Mouse (Mus musculus): ENCODE measurements around the gene Fktn.

DNA sequence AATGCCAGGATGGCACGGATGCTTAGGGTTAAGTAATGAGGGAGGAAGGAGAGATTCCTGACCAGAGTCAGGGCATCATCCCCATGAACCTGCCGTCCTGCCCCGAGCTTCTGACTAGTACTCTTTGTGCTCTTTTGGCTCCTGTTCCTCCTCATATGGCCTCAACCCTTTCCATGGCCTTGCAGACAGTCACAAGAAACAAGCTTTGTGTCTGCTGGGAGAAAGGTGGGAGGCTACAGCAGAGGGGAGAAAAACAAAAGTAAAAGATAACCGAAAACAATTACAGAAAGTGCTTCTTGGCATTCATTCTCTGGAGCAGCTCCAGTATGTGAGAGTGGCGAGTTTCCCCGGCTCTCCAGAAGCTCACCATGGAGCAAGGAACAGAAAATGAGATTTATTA lies 60.1 kb downstream of the Fktn start:
- TF ChIP-seq CTCF (IDR thresholded peaks at IDR 0.05; ENCODE audit: borderline replicate concordance, insufficient read depth, low read length), result no peak
- TF ChIP-seq POLR2A (IDR thresholded peaks at IDR 0.05; ENCODE audit: low read depth, low read length), result no peak

All from embryonic fibroblast, embryonic 13.5 days (primary cell).